Mouse (Mus musculus) C2C12 (cell line): ENCODE results near the gene Begain. TPM values are rescaled to one million over a fixed set of nuclear protein-coding genes. Genes with fewer than 3 reads are reported as not detected.

Source experiments
- H3K27me3 ChIP-seq: one replicate; pipeline ENCODE4 v1.6.1; 2011; ENCODE audit not compliant: control insufficient read depth, insufficient read depth, insufficient read length
- H3K36me3 ChIP-seq: one replicate; pipeline ENCODE4 v1.6.1; 2011; ENCODE audit not compliant: control insufficient read depth, insufficient read depth
- H3K4me3 ChIP-seq: one replicate; pipeline ENCODE4 v1.5.1; 2011; ENCODE audit warnings: mild to moderate bottlenecking, control low read depth; ENCODE audit not compliant: poor library complexity, insufficient read depth, severe bottlenecking
- H3K79me2 ChIP-seq: one replicate; pipeline ENCODE4 v1.6.1; 2011; ENCODE audit not compliant: control insufficient read depth, insufficient read depth
- H3K79me3 ChIP-seq: one replicate; pipeline ENCODE4 v1.6.1; 2011; ENCODE audit warnings: low read depth, control low read depth
- H3ac ChIP-seq: one replicate; pipeline ENCODE3; 2011; ENCODE audit warnings: low read depth; ENCODE audit not compliant: control insufficient read depth, insufficient read length
- CEBPB ChIP-seq: IDR thresholded peaks from one replicate; pipeline ENCODE4 v1.6.1; 2011; ENCODE audit warnings: low read depth, mild to moderate bottlenecking, control low read depth, moderate library complexity
- CTCF ChIP-seq: IDR thresholded peaks from one replicate; pipeline ENCODE4 v1.5.1; 2011; ENCODE audit not compliant: control insufficient read depth, insufficient read depth, insufficient read length
- FOSL1 ChIP-seq: IDR thresholded peaks from one replicate; pipeline ENCODE4 v1.8.0; 2011; ENCODE audit warnings: mild to moderate bottlenecking, low read length; ENCODE audit not compliant: poor library complexity, insufficient read depth, severe bottlenecking
- MAX ChIP-seq: IDR thresholded peaks from one replicate; pipeline ENCODE4 v1.6.1; 2011; ENCODE audit warnings: mild to moderate bottlenecking, control low read depth
- MYOD1 ChIP-seq: IDR thresholded peaks from one replicate; pipeline ENCODE4 v1.6.1; 2011; ENCODE audit warnings: low read depth; ENCODE audit not compliant: control insufficient read depth, insufficient read length
- MYOG ChIP-seq: IDR thresholded peaks from one replicate; pipeline ENCODE4 v1.6.1; 2011; ENCODE audit not compliant: control insufficient read depth, insufficient read length; ENCODE audit errors: extremely low read depth
- USF1 ChIP-seq: IDR thresholded peaks from one replicate; pipeline ENCODE4 v1.6.1; 2011; ENCODE audit warnings: low read depth, mild to moderate bottlenecking, control low read depth, moderate library complexity
- polyA plus RNA-seq: library from polyadenylated mRNA; unstranded; fragments of >200 nt; fragmentation: generic; extraction: Trizol; gene quantifications from one replicate; pipeline ENCODE4 v1.2.1, GENCODE M21; 2012; ENCODE audit warnings: missing spikeins

Begain gene
- polyA plus RNA-seq, 1 experiment: 0.11 TPM

DNA sequence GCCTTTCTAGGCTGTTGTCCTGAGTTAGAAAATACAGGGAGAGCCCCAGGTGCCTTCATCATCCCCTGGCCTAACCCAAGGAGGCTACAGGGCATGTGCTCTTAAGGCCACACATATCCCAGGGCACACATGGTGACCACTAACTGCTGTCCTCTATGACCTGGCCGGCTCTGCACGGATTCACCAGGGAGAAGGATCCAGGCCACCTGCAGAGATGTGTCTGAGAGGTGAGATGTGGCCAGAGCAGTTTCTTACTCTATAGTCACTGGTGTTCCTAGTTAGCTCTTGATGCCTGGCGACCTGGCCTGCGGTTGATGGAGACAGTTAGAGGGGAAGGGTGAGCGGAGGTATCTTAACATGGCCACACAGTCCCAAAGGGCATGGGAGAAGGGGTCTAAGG is 45.1 kb downstream of the Begain start:
- Histone ChIP-seq H3K27me3 (no peaks in the 10 kb centered on the region), H3ac (no peak overlapping the region)

GRCm38 (mm10) chr12:109022181-109022691 is 45.8 kb downstream of the Begain start:
- Histone ChIP-seq H3K36me3 (no peaks in the 10 kb centered on the region), H3K79me3 (no peaks in the 10 kb centered on the region), H3K4me3 (no peak overlapping the region), H3ac (no peak overlapping the region), H3K27me3 (no peaks in the 10 kb centered on the region), H3K79me2 (no peaks in the 10 kb centered on the region)
- TF ChIP-seq FOSL1: no peak
- no peak for TF ChIP-seq MYOG
- TF ChIP-seq MYOD1: no peak
- TF ChIP-seq MAX: no peak
- no peak for TF ChIP-seq CTCF
- no peak for TF ChIP-seq USF1
- no peak for TF ChIP-seq CEBPB

More for the DNA sequence above, 45.1 kb downstream of the Begain start:
- H3K4me3 ChIP-seq: no peak overlapping the region
- TF ChIP-seq CEBPB (no peak), CTCF (no peak), MYOD1 (no peak), MAX (no peak), FOSL1 (no peak), USF1 (no peak), MYOG (no peak)
- H3K79me2 ChIP-seq: no peaks in the 10 kb centered on the region
- no peaks in the 10 kb centered on the region for H3K36me3 ChIP-seq
- H3K79me3 ChIP-seq: no peaks in the 10 kb centered on the region

DNA sequence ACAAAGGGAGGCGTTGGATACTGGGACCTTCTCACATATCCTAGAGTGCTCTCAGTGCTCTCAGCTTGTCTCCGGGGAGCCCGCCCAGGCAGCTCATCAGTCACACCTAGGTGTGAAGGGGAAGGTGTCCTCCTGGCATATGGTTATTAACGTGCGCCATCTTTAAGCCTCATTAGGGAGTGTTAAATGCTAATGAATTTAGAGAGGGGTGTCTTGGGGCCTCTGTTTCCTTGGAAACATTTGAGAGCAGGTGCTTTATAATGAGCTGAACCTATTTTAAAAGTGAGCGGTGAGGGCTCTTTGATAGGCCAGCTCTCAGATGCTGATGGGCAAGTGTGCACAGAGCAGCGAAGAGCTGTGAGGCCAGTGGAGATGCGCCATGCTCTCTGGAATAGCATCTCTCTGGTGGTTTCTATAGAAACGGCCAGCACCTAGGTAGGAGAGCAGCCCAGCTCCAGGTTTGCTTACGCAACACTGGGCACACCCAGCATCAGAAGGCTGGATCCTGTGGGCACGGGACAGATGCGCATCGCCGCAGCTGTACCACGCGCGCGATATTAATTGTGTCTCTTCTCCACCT is 57.9 kb downstream of the Begain start:
- H3ac ChIP-seq: no peak overlapping the region
- H3K36me3 ChIP-seq: no peaks in the 10 kb centered on the region
- H3K27me3 ChIP-seq: no peaks in the 10 kb centered on the region
- TF ChIP-seq MAX (no peak), USF1 (no peak), MYOG (no peak), MYOD1 (no peak), CEBPB (no peak), CTCF (no peak), FOSL1 (no peak)
- H3K79me3 ChIP-seq: no peaks in the 10 kb centered on the region
- no peaks in the 10 kb centered on the region for H3K79me2 ChIP-seq
- no peak overlapping the region for H3K4me3 ChIP-seq

- Histone ChIP-seq H3ac (no peak overlapping the region), H3K4me3 (no peak overlapping the region)
- TF ChIP-seq MYOD1 (no peak), MAX (no peak), MYOG (no peak), CTCF (no peak), FOSL1 (no peak), CEBPB (no peak), USF1 (no peak)
Measured at GRCm38 (mm10) chr12:109002978-109003377, 65.0 kb downstream of the Begain start.

GRCm38 (mm10) chr12:108997249-108997648 is 70.8 kb downstream of the Begain start:
- no peak overlapping the region for H3ac ChIP-seq

More at GRCm38 (mm10) chr12:109002978-109003377, 65.0 kb downstream of the Begain start:
- H3K79me2 ChIP-seq: no peaks in the 10 kb centered on the region
- H3K27me3 ChIP-seq: no peaks in the 10 kb centered on the region
- H3K36me3 ChIP-seq: no peaks in the 10 kb centered on the region
- no peaks in the 10 kb centered on the region for H3K79me3 ChIP-seq

DNA sequence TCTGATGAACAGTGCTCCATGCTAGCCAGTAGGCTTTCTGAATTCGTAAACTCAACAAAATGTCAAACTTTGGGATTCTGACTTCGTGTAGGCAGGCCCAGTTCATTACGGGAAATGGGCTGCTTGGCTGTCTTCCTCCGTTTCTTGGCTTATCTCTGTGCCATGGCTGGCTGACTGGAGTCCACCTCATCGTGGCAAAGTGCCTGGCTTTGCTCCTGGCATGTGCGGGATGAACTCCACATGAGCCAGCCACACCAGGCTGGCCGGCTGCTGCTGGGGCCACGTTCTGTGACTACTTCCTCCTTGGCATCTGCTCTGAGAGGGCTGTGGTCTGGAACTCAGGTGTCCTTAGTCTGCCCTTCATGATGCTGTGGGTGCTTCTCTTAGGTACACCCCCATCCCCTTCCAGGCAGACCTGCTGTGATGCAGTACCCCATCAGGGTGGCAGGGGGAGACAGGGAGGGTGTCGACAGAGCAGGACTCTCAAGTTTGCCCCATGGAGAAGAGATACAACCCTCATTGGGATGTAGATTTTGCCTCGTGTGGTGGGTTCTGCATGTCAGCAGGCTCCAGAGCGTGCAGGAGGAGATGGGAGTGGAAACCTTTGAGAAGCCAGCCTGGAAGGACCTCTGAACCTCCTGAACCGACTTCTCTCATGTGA is 71.9 kb downstream of the Begain start:
- no peak overlapping the region for H3ac ChIP-seq
- TF ChIP-seq FOSL1 (no peak), MAX (no peak), CTCF (no peak), USF1 (no peak), CEBPB (no peak), MYOD1 (no peak), MYOG (no peak)

More at GRCm38 (mm10) chr12:108997249-108997648, 70.8 kb downstream of the Begain start:
- no peaks in the 10 kb centered on the region for H3K36me3 ChIP-seq
- no peaks in the 10 kb centered on the region for H3K27me3 ChIP-seq
- no peaks in the 10 kb centered on the region for H3K79me2 ChIP-seq
- TF ChIP-seq FOSL1 (no peak), CTCF (no peak), MAX (no peak)
- H3K4me3 ChIP-seq: no peak overlapping the region
- no peaks in the 10 kb centered on the region for H3K79me3 ChIP-seq

More for the DNA sequence above, 71.9 kb downstream of the Begain start:
- no peak overlapping the region for H3K4me3 ChIP-seq
- no peaks in the 10 kb centered on the region for H3K79me3 ChIP-seq
- no peaks in the 10 kb centered on the region for H3K36me3 ChIP-seq
- H3K79me2 ChIP-seq: no peaks in the 10 kb centered on the region
- H3K27me3 ChIP-seq: no peaks in the 10 kb centered on the region
